Mouse (Mus musculus): ENCODE measurements around the gene Eif1ad.
"Not testable (repeated sequence)": the region's sequence is repeated elsewhere in the genome, so short reads cannot be mapped to it uniquely, and the experiment has no call there.

The Eif1ad gene

DNA sequence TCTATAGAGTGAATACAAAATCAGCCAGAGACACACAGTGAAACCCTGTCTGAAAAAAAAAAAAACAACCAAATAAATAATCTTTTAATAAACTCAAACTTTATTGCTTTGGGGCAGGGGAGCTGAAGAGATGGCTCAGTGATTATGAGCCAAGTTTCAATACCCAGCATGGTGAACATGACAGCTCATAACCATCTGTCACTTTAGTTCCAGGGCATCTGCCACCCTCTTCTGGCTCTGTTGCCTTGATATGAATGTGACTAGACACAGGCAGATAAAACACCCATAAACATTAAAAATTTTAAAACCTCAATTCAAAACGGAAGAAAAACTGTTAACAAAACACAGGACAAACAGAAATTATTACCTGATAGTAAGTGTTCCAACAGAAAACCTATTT lies 10.9 kb downstream of the Eif1ad start:
- no peak for DNase-seq (ENCODE audit: low read depth)

DNA sequence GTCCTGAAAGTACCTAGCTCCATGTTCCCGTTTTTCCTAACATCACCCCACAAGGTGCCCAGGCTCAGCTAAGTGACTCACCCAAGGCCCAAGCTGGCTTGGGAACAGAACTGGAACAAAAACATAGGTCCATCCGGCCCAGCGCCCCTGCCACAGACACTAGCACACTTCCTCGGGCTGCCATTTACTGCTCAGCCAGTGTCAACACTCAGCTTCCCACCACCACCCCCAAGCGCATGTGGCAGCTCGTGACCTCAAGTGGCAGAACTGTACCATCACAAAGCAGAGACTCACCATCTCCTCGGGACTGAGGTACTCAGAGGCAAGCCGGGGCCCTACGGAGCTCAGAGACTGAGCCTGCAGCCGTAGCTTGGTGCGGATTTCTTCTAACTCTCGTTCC lies 16.8 kb downstream of the Eif1ad start:
- no peak for DNase-seq (ENCODE audit: low read depth)

DNA sequence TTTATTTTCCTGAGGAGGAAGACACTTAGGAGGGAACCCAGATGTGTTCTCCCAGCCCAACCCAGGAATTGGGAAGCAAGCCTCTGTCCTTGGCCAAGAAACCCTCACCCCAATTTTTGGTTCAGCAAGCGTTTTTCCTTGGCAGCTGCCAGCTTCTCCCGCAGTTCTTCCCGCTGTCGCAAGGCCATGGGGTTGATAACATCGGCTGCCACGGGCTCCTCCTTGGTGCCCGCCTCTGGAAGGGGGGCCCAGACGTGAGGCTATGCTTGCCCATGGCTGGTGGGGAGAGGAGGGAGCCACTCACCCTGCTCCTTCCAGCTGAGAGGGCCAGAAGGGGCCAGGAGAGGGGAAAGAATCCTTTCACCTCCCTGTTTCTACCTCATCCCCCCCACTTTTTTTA lies 18.2 kb downstream of the Eif1ad start:
- DNase-seq (ENCODE audit: low read depth): no peak

DNA sequence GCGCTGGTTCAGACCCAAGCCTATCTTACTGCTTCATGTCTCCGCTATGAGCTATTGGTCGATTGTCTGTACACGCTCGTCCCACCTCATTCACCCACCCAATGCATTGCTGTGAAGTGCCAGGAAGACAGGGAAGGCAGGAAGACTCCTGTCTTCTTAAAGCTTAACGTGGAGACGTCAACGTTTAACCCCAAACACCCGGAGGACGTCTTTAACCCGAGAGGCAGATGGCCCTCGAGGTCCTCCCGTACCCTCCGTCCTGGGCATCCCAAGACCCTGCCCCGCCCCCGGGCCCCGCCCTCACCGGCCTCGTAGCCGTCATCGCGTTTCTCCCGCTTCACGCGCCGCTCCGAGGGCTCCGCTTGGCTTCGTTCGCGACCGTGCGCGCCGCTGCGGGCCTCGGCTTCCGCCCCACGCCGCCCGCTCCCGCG lies 21.5 kb downstream of the Eif1ad start:
- DNase-seq (ENCODE audit: low read depth): peak; percentile 46

DNA sequence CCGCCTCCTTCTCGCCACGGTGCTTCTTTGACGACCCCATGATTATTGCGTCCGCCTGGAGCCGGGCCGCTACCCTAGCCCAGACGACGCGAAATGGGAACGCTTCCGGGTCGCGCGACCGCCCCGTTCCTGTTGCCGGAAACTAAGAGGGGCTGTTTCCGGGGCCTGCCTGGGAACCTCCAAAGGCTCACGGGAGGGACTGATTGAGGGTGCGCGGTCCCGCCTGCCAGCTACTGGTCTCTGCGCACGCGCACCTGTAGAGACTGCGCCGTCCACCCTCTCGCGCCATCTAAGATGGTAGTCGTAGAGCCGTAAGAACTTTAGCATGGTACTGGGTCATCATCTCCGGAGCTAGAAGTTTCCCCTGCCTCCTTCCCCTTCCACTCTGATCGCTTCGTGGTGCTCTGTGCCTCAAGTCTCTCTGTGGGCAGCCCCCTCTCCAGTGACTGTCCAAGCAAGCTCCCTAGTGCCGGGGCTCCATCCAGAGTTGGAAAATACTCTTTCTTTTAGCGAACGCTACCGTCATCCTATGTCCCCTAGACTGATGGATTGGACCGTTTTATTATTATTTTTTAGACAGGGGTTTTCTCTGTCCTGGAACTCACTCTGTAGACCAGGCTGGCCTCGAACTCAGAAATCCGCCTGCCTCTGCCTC lies 22.2 kb downstream of the Eif1ad start, which contains the start of gene Sart1:
Sart1 (minus strand) TSS at position 116 of the 655 bp plus-strand sequence.
- peak; percentile 97 for DNase-seq (ENCODE audit: low read depth)

DNA sequence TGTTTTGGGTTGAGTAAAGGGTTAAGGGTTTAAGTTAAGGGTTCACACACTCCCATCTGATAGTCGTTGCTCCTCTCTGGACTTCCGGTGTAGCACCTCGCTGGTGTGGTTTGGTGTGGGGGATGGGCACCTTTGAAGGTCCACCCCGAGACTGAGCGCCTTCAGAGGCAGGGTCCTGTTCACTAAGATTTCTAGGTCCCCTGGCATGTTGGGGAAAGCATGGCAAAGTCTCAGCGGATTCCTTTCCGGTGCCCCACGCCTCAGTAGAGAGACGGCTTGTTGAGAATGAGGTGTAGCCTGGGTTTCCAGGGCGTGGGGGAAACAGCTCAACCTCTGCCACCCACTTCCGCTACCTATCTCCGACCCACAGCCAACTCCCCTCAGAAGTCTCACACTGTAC lies 23.1 kb downstream of the Eif1ad start:
- peak; percentile 83 for DNase-seq (ENCODE audit: low read depth)

DNA sequence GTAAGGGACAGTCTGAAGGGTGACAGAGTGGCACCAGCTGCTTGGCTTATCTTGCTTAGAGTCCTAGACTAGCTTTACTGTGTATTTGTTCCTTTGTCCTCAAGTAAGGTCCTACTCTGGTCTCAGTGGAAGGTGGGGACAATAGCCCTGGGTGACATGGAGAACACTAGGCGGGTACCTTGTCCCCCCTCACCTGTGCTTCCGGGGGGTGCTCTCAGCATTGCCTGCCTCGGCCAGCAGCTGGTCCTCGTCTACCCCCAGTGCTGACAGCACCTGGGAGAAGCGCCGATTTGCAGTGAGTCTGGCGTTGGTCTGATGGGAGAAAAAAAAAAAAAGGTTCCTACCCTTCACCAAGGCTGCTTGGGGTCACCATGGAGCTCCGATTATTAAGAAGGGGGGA lies 23.9 kb downstream of the Eif1ad start:
- no peak for DNase-seq (ENCODE audit: low read depth)

DNA sequence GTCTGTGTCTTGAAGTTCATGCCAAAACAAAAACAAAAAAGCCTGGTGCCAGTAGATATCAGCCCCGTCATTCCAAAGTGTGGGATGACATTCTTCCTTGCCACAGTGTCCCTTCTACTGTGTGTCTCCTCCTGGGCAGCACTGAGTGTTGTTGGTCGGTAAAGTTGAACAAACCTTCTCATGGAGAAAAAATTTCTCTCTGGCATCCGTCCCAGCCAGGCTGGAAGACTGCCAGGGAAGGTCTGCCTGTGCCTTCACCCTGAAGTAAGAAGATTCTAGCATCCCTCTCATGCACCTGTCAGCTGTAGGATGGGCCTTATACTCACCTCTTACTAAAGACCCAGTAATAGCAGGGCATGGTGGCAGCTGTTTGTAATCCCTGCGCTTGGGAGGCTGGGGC lies 26.4 kb downstream of the Eif1ad start:
- no peak for DNase-seq (ENCODE audit: low read depth)

DNA sequence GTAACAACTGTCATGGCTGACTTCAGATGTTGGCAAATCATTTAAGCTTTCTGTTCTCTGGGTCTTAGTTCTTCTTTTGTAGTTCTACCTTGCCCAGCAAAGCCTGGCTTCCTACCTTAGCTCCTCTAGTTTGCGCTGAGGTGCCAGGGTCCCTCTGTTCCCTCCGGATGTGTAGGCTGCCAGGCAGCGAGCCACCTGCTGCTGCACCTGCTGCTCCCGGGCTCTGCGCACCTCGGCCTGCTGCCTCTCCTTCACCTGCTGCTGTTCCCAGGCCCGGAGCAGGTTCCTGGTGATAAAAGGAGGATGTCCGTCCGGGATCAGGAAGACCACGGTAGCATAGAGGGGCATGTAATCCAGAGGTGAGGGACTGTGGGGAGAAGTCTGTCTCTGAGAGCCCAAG lies 27.6 kb downstream of the Eif1ad start:
- no peak for DNase-seq (ENCODE audit: low read depth)

DNA sequence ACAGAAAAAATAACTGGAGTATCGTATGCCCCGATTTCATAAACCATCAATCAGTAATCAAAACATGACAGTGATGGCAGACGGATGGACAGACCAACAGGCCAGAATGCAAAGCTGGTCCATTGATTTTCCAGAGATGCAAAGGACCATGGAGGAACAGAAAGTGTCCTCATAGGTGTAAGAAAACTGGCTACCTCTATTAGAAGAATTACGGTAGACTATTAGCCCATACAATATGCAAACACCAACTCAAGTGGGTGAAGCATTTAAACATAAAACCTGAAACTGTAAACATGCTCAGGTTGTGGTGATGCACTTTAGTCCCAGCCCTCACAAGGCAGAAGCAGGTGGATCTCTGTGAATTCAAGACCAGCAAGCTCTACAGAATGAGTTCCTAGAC lies 28.8 kb downstream of the Eif1ad start:
- no peak for DNase-seq (ENCODE audit: low read depth)

DNA sequence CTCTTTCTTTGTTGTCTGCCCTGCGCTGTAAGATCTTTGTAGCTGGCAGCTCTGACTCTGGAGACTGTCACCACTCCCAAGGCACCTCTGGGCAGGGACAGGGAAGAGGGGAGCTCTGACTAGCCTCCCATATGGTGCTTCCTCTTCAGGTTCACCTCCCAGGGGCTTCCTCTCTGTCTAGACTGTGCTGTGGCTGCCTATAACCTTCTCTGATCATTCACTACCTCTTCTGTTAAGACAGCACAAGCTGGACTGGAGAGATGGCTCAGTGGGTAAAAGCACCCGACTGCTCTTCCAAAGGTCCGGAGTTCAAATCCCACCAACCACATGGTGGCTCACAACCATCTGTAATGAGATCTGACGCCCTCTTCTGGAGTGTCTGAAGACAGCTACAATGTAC lies 34.5 kb downstream of the Eif1ad start:
- not testable (repeated sequence) for DNase-seq (ENCODE audit: low read depth)

DNA sequence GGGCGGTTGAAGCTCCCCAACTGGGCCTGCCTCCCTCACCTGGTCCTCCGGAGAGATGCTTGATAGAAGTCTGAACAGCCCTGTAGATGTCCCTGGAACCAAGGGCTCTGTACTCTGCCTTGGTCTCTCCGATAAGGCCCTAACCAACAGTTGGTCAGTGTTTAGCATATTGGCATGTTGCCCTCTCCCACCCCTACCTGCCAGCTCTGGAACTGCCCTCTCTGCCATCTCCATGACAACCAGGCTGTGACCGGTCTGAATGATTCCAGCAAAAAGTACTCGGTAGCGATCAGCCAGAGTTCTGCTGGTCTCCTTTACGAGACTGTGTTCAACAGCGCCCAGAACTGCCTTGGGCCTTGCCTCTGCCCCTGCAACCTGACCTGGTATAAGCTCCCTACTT lies 35.8 kb downstream of the Eif1ad start, which contains the start of gene Tsga10ip:
Tsga10ip (minus strand) TSS at position 234 of the 400 bp plus-strand sequence.
- DNase-seq (ENCODE audit: low read depth): no peak

DNA sequence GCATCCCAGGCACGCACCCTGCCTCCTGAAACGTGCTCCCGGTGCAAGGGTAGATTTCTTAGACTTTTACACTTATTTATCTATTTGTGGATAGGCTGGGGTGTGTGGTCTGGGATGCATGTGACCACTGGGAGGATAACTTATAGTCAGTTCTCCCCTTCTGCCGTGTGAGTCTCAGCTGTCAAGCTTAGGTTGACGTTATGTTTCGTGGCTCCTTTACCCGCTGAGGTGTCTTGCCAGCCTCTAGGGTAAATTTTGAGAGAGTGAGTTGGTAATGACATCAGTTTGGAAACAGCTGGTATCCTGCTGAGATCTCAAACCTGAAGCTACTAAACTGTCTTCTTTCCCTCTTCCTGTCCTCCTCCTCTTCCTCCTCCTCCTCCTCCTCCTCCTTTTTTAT lies 39.4 kb downstream of the Eif1ad start:
- no peak for DNase-seq (ENCODE audit: low read depth)

DNA sequence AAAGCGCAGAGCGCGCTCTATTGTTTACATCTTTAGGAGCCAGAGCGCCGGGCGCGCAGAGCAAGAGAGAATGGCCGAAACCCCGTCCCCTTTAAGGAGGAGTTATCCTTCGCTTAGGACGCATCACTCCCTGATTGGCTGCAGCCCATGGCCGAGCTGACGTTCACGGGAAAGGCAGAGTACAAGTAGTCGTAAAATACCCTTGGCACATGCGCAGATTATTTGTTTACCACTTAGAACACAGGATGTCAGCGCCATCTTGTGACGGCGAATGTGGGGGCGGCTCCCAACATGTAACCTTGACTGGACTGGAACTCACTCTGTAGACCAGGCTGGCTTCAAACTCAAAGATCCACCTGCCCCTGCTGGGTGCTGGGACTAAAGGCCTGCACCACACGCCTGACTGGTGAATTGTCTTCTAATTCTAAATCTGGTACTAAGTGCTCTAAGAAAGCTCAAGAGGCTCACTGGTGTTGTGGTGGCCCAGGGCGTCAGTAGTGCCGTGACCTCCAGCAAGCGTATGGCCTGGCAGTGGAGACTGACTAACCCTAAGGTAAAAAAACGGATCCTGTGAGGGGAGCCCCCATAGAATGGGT lies 40.1 kb downstream of the Eif1ad start:
- DNase-seq (ENCODE audit: low read depth): not testable (repeated sequence)

DNA sequence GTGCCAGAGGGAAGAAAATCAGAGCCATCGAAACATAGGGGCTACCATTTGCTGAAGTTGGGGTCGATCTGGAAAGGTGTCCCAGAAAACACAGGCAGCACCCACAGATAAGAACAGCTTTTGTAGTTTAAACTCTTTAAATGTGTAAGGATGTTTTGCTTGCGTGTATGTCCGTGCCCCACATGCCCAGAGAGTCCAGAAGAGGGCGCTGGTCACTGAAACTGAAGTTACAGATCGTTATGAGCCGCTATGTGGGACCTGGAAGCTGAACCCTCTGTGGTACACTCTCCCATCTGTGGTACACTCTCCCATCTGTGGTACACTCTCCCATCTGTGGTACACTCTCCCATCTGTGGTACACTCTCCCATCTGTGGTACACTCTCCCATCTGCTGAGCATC lies 40.6 kb downstream of the Eif1ad start:
- peak; percentile 59 for DNase-seq (ENCODE audit: low read depth)

DNA sequence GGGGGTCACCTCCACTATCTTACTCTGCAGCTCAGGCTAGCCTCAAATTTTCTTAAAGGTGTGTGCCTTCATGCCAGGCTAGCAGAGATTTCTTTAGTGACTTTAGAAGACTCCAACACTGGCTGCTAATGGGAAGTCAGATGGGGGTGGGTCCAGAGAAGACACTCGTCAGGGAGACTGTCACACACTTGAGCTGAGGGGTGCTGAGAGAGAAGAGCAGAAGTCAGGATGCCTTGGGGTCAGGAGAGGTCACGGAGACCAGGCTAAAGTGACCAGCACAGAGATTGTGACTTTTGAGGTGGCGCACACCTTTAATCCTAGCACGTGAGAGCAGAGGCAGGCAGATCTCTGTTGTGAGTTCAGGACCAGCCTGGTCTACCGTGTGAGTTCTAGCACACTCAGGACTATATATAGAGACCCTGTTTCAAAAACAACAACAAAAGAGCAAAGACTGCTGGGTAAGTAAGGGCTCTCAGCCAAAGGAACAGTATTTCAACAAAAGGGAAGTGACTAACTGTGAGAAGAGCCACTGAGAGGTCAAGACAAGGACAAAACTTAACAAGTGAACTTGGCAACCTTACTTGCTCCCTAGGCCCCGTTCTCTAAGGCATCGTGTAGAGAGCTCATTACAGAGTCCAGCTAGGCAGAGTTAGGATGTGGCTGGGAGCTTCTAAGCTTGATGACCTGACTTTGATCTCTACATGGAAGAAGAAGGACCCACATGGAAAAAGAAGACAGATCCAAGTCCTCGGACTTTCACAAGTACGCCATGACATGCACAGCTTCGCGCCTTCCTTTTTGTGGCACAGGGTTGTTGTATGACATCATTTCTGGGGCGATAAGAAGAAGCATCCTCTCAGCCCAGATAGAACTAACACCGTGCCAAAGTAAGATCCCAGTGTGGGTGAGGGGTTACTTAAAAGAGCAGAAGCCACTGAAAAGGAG lies 41.8 kb downstream of the Eif1ad start:
- DNase-seq (ENCODE audit: low read depth): peak; percentile 76

DNA sequence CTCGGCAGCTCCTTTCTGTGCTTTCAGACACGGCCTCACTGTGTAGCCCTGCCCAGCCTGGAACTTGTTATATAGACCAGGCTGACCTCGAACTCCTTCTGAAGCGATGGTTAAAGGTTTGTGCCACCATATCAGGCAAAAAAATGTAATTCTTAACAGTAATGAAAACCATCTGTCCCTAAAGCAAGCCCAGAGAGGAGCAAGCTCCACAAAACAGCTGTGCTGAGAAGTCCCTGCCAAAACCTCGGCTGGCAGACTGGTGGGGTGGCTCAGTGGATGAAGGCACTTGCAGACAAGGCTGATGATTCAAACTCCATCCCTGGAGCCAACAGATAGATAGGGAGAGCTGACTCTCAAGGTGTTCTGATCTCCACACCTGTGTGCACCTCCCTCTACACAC lies 42.5 kb downstream of the Eif1ad start:
- no peak for DNase-seq (ENCODE audit: low read depth)

DNA sequence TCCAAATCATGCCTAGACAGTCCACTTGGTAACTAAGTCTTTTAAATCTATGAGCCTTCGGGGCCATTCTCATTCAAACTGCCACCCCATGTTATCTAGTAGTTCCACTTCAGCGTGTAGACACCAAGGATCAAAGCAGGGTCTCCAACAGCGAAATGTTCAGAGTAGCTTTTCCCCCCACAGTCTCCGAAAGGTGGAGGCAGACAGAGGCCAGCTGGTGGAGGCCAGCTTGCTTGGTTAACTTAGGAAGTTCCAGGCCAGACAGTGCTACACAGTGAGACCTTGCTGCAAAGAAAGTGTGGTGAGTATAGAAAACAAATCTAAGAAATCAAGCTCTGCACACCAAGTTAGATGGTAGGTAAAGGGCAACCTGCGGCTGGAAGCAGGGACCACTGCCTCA lies 44.1 kb downstream of the Eif1ad start:
- no peak for DNase-seq (ENCODE audit: low read depth)

DNA sequence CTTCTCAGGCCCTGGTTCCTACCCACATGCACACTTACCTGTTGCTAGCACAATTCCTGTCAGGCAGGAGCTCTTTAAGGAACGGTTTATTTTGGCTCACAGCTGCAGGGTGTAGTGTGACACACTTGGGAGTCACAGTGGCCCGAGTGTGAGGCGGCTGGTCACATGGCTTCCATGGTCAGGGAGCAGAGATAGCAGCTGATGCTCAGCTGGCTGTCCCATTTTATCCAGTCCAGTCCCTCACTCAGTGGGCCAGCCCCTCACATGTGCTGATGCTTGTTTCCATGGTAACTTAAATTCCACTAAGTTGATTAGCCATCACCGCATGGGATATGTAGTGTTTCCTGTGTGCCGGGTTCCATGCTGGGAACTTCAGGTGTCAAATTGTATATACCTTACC lies 45.4 kb downstream of the Eif1ad start:
- DNase-seq (ENCODE audit: low read depth): no peak

DNA sequence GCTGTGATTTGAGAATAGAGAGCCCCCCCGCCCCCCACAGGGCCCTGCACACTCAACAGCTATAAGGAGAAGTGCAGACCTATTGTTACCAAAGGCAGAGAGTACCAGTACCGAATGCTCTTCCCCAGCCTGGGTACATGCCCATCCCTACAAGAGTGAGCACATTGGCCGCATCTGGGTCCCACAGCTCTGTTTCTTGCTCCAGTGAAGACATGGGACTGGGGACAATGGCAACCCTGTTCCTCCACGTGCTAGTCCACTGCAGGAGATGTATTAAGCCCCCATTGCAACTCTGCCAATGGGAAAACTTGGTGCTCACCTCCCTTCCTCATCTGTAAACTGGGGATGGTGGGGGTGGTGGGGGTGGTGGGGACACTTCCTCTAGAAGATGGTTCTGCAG lies 47.3 kb downstream of the Eif1ad start:
- no peak for DNase-seq (ENCODE audit: low read depth)

DNA sequence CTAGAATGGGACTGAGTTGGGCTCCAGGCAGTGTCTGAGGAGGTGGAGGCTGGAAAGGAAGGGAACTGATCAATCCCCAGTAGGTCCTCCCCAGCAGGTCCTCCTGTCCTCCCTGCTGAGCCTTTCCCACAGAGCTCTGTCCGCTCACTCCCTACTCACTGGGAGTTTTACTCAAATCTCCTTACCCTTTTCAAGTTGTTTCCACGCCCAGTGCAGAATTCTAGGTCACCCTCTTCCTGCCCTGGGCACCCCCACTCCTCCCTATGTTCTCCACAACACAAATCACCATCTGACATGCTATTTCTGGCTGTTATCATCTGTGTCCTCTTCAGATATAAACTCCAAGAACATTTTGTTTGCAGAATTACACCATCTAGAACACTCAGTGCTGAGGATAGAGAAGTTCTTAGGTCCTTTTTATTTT lies 48.0 kb downstream of the Eif1ad start:
- no peak for DNase-seq (ENCODE audit: low read depth)

DNA sequence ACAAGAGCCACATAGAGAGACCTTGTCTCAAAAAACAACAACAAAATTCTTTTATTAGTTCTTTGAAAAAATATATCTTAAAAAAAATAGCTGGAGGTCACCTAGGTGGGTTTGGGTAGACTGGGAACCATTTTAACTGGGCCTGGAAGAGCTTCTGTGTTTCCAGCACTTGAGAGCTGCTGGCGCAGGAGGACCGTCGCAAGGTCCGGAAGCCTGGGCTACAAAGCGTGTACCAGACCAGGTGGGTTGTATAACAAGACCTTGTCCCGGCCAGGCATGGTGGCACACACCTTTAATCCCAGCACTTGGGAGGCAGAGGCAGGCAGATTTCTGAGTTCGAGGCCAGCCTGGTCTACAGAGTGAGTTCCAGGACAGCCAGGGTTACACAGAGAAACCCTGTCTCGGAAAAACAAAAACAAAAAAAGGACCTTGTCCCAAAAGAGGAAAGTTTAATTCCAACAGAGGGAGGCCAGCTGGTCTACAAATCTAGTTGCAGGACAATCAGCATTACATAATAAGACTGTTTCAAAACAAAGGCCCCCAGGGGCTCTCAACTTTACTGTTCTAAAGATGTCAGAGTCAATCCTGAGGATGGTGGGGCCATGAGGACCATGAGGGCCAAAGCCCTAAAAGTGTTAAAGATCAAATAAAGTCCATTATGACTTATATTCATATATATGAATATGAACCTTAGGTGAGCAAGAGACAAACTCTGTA lies 52.4 kb downstream of the Eif1ad start:
- DNase-seq (ENCODE audit: low read depth): no peak
